Mouse (Mus musculus) lung, adult 2 months (tissue): ENCODE results near the gene Cyb561d2. TPM values are rescaled to one million over a fixed set of nuclear protein-coding genes. Genes with fewer than 3 reads are reported as not detected.
"Not testable (repeated sequence)": the region's sequence is repeated elsewhere in the genome, so short reads cannot be mapped to it uniquely, and the experiment has no call there.

Source experiments
- DNase-seq: peaks from one replicate; pipeline ENCODE4 v3.0.0; 2022
- H3K4me1 ChIP-seq: fragments of 200-500 bp; 2 replicates; pipeline ENCODE4 v1.6.1; 2011; ENCODE audit warnings: low read length; ENCODE audit not compliant: control insufficient read depth, insufficient read depth
- H3K4me3 ChIP-seq: fragments of 200-500 bp; replicated peaks from 2 replicates; pipeline ENCODE3; 2011; ENCODE audit warnings: low read depth, mild to moderate bottlenecking, control low read depth, low read length; ENCODE audit errors: extremely low read depth
- CTCF ChIP-seq: fragments of 200-500 bp; IDR thresholded peaks from 2 replicates; pipeline ENCODE4 v1.5.1; 2011; ENCODE audit warnings: mild to moderate bottlenecking, low read length, control low read depth; ENCODE audit not compliant: insufficient read depth
- POLR2A ChIP-seq: fragments of 200-500 bp; IDR thresholded peaks from 2 replicates; pipeline ENCODE4 v1.6.1; 2011; ENCODE audit warnings: low read depth, mild to moderate bottlenecking, control low read depth, low read length, borderline replicate concordance; ENCODE audit errors: extremely low read depth
- WGBS: fragments of 180-500 bp; shearing (Covaris S2); methylation state at CpG from one replicate; pipeline ENCODE4 v1.1.7; 2018; 5-methylcytosine and 5-hydroxymethylcytosine counted together
- polyA plus RNA-seq: library from polyadenylated mRNA; depleted of rRNA; stranded (reverse); fragments of >200 nt; gene quantifications from 2 replicates; pipeline ENCODE4 v1.2.3, GENCODE M21; 2012

The Cyb561d2 gene
- polyA plus RNA-seq, 1 experiment: 37.1 TPM

DNA sequence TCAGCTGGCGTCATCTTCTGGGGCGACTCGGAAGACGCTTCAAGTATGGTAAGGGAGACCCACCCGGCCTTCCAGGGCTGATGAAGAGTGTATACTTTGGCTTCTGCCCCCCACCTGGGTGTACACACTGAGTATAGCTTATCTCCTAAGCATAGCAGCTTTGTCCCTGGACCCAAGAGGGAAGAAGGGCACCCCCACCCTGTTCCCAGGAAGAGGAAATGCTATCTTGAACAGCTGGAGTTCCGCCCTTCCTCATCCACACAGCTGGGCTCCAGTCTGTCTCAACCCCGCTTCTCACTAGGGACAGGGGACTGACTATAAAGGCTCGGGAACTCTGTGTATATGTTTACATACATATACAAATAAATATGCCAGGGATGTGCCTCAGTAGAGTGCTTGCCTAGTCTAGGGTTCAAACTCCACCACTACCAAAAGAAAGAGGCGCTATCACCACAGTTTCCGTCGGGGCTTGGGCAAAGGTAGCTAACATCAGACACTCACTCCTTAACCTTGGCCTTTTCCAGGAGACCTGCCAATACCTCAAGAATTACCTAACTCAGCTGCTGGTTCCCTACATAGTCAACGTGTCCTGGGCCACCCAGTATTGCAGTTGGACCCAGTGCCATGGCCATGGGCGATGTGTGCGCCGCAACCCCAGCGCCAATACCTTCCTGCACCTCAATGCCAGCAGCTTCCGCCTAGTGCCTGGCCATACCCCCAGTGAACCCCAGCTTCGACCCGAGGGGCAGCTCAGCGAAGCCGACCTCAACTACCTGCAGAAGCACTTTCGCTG lies 29.7 kb upstream of the Cyb561d2 start:
- WGBS: 74% methylated on average over 22 of the region's 22 CpGs
- peak overlapping the region; percentile 91 for H3K4me3 ChIP-seq
- H3K4me1 ChIP-seq: peaks cover 18% of the 10 kb centered on the region
- DNase-seq: no peak
- TF ChIP-seq POLR2A: no peak; the same call in 1 of the 2 replicates
- TF ChIP-seq CTCF: no peak

DNA sequence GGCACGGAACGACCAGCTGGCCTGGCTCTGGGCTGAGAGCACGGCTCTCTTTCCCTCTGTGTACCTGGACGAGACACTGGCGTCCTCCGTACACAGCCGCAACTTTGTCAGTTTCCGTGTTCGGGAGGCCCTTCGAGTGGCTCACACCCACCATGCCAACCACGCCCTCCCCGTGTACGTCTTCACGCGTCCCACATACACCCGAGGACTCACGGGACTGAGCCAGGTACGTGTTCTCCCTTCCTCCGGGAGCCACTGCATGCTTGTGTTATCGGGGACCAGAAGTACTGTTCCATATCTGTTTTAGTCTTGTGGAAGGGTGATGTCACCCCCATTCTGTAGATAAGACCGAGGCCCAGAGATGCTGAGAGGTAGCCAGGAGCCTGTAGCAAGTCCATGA lies 28.9 kb upstream of the Cyb561d2 start:
- peak; percentile 47; the same call in 1 of the 2 replicates for TF ChIP-seq POLR2A
- TF ChIP-seq CTCF: no peak
- 54% methylated on average over 21 of the region's 21 CpGs for WGBS
- Histone ChIP-seq H3K4me1 (peaks cover 14% of the 10 kb centered on the region), H3K4me3 (peak overlapping the region; percentile 91)
- DNase-seq: no peak

DNA sequence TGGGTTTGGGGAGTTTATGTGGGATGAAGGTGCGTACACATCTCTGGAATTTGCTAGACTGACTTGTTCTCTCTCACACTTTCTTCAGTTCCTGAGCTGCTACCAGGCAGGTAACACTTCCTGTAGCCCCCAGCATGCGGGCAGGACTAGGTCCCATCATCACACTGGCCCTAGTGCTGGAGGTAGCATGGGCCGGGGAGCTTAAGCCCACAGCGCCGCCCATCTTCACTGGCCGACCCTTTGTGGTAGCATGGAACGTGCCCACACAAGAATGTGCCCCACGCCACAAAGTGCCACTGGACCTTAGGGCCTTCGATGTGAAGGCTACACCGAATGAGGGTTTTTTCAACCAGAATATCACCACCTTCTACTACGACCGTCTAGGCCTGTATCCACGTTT lies 28.0 kb upstream of the Cyb561d2 start:
- no peak for DNase-seq
- no peak for TF ChIP-seq CTCF
- peak; percentile 28; the same call in 1 of the 2 replicates for TF ChIP-seq POLR2A
- peak overlapping the region; percentile 91 for H3K4me3 ChIP-seq
- peaks cover 14% of the 10 kb centered on the region for H3K4me1 ChIP-seq
- 29% methylated on average over 13 of the region's 13 CpGs for WGBS

DNA sequence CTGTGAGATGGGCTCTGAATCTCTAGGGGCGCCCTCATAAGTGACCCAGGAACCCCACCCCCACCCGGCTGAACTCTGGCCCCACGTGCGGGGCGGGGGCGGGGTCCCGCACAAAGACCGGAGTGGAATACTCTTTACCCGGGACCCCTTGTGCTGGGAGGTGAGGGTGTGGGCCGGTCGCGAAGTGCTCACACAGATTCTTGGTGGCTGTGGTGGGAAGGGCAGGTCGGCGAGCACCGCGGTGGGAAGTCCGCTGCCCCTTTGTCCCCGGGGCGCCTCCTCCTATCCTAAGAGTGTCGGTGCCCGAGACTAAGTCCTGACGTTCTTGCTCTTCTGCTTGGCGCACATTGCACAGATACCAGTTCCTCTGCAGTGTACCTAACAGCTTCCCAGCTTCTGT lies 27.3 kb upstream of the Cyb561d2 start:
- TF ChIP-seq CTCF (no peak), POLR2A (no peak)
- Histone ChIP-seq H3K4me1 (peaks cover 16% of the 10 kb centered on the region), H3K4me3 (peak overlapping the region; percentile 91)
- no peak for DNase-seq
- under 1% methylated on average over 23 of the region's 23 CpGs for WGBS

DNA sequence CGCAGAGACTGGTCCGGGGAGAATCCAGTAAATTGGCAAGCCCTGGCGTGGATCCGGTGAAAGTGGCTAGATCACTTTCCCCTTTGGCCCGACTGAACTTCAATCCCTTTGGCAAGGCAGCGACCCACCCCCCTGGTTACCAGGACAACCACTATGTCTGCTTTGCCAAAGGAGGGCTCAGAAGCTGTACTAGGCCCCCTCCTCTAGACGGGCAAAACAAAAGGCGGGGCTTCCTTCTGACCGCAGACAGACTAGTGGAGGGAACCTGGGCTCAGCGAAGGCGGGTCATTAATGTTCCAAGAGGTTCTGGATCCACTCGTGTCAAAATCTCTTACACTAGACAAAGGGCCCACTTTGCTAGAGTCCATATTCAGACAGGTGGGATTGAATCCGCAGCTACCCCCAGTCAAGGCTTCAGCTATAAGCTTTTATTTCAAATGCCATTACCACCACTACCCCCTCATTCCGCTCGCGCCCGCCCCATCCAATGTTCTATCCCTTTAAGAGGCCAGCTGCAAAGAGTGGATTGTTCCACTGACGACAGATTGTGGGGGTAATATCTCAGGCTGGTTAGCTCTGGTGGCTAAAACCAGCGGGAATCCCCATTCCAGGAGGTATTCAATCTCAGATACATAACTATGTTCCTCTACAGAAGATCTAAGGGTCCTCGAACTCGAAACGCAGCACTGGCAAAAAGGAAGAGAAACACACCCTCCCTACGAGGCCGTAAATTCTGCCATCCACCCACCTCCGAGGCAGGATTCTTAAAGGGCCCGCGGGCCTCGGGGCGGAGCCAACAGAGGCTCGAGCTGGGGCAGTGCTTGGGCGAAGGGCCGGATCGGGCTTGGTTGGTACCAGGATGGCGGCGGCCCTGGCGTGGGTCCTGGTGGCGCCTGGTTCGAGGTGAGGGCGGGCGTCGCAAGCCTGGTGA lies 26.6 kb upstream of the Cyb561d2 start:
- Histone ChIP-seq H3K4me3 (peak overlapping the region; percentile 91), H3K4me1 (peaks cover 20% of the 10 kb centered on the region)
- WGBS: under 1% methylated on average over 41 of the region's 41 CpGs
- TF ChIP-seq CTCF (no peak), POLR2A (no peak; the same call in 1 of the 2 replicates)
- peak; percentile 85 for DNase-seq

DNA sequence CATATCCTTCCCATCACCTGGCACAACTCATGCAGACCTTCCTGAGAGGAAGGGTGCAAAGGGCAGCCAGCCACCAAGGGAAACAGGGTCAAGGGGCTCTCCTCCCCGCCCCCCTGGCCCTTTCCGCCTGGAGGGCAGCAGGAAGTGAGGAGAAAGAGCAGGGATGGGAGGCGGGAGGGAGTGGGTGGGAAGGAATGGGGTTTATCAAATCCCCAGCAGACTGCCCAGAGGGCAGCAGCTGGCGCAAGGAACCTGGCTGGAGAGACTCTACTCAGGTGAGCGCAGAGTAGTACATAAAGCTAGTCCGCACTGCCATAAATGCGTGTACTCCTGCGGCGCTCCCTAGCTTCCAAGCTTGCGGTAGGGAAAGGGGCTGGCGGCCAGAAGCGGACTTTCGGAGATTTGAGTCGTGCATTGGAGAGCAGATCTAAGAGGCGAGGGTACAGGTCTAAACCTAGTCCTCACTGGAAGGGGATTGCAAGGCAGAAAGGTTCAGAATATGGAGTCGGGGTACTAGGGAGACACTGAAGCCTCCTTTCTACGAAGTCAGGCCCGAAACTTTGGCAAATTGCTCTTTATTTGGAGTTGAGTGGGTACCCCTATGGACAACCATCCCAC lies 25.8 kb upstream of the Cyb561d2 start, which contains the start of gene Hyal2:
Gene Hyal2, plus strand, starts transcription at position 244 of the 618 bp plus-strand sequence.
- TF ChIP-seq POLR2A (peak; percentile 85; the same call in 1 of the 2 replicates), CTCF (no peak)
- Histone ChIP-seq H3K4me1 (peaks cover 20% of the 10 kb centered on the region), H3K4me3 (peak within 1 kb of the TSS; percentile 91)
- peak; percentile 49 for DNase-seq
- WGBS: 25% methylated on average over 18 of the region's 18 CpGs

DNA sequence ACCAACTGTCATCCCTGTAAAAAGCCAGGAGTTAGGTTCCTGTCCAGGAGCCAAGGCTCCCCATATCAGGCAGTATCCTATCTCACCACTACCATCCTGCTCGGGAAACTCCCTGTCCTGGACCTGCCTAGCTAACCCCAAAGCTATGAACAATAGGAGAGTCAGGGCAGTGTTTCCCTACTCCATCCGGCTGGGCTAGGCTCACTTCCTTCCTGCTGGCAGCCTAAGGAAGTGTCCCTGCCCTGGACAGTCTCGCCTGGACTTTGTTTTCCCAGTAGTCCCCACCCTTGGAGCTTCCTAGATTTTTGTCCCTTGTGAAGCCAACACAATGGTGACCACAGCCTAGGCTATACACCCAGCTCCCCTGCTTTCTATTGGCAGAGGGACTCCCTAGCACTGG lies 24.9 kb upstream of the Cyb561d2 start:
- TF ChIP-seq CTCF (no peak), POLR2A (peak; percentile 51; the same call in 1 of the 2 replicates)
- Histone ChIP-seq H3K4me1 (peaks cover 17% of the 10 kb centered on the region), H3K4me3 (peak overlapping the region; percentile 76)
- 38% methylated on average over 3 of the region's 3 CpGs for WGBS
- DNase-seq: peak; percentile 48

DNA sequence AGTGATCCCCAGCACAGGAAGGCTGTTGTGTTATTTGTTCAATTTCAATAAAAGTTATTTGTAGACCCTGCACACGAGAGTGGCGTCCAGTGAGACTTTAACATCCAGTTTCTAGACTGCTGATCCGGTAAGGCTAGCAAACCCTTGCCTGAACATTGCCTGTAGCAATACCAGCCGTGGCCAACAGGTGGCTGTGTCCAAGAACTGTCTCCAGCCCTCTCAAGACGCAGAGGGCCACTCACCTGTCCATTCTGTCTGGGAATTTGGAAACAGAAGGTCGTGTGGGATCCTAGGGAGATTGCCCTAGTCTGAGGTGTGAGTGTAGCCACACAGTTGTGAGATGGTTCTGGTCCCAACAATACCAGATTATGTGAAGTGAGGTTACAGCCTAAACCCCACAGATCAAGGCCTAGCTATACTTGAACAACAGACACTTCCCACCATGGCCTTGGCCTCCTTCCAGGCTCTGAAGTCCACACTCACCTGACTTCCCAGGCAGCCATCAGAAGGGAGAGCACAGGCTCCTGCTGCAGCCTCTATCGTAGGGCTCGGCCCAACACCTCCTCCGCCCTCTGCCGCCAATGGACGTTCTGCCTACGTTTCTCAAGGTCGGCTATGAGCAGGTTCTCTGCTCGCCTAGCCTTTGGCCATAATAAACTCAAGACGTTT lies 24.2 kb upstream of the Cyb561d2 start:
- Histone ChIP-seq H3K4me3 (peak overlapping the region; percentile 76), H3K4me1 (peaks cover 17% of the 10 kb centered on the region)
- TF ChIP-seq CTCF (peak; percentile 97), POLR2A (peak; percentile 59)
- 29% methylated on average over 15 of the region's 15 CpGs for WGBS
- DNase-seq: peak; percentile 92

DNA sequence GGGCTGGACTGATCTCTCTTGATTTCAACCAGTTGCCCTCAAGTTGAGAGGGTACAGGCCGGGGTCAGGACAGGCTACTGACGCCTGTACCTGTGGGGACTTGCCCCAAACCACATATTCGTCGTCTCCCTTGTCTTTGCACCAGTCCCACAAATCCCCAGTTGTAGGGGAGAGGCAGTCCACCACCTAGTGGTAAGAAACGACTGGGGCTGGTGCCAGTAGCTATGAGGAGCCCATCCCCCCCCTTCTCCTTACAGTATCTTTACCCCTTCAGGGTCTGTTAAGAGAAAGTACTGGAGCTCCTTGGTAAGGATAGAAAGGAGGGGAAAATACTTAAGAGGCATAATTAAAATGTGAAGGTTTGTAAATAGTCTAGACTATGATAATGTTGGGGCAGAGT lies 23.6 kb upstream of the Cyb561d2 start:
- Histone ChIP-seq H3K4me3 (peak overlapping the region; percentile 60), H3K4me1 (peaks cover 13% of the 10 kb centered on the region)
- 35% methylated on average over 5 of the region's 5 CpGs for WGBS
- DNase-seq: not testable (repeated sequence)
- 0 out of 2 replicates have a peak, but pooled peaks have one; percentile 15 for TF ChIP-seq CTCF
